Mouse (Mus musculus) thymus, adult 2 months (tissue): ENCODE results near the gene Znrf2.

Source experiments
- CTCF ChIP-seq: fragments of 200-500 bp; IDR thresholded peaks from 2 replicates; pipeline ENCODE4 v1.5.1; 2012; ENCODE audit warnings: mild to moderate bottlenecking, control low read depth, low read length, moderate library complexity, borderline replicate concordance; ENCODE audit not compliant: control insufficient read depth, poor library complexity, insufficient read depth; ENCODE audit errors: extremely low read depth
- POLR2A ChIP-seq: fragments of 200-500 bp; IDR thresholded peaks from 2 replicates; pipeline ENCODE4 v1.6.1; 2012; ENCODE audit warnings: mild to moderate bottlenecking, low read length, control low read depth, moderate library complexity; ENCODE audit not compliant: control insufficient read depth, poor library complexity, insufficient read depth; ENCODE audit errors: extremely low read depth

GRCm38 (mm10) chr6:54789139-54789538 is 27.6 kb upstream of the Znrf2 start:
- TF ChIP-seq CTCF (no peak), POLR2A (no peak)
